Mouse (Mus musculus): ENCODE measurements around the gene Zpr1. TPM values are rescaled to one million over a fixed set of nuclear protein-coding genes. Genes with fewer than 3 reads are reported as not detected.
"Not testable (repeated sequence)": the region's sequence is repeated elsewhere in the genome, so short reads cannot be mapped to it uniquely, and the experiment has no call there.

Gene Zpr1
- polyA plus RNA-seq, 1 experiment from 2014 or later = 43.3 TPM

- Histone ChIP-seq H3K27ac (no peak overlapping the region), H3K4me2 (ENCODE audit: low read length) (no peak overlapping the region), H3K9me3 (replicated peaks; ENCODE audit: low read length) (no peaks in the 10 kb centered on the region), H3K4me3 (replicated peaks; ENCODE audit: low read depth, low read length) (no peak overlapping the region), H3K36me3 (ENCODE audit: insufficient read depth, low read length) (no peaks in the 10 kb centered on the region), H3K9ac (ENCODE audit: low read depth, low read length) (no peak overlapping the region), H3K27me3 (ENCODE audit: insufficient read depth, low read length) (no peaks in the 10 kb centered on the region), H3K4me1 (replicated peaks; ENCODE audit: insufficient read depth, low read length) (no peaks in the 10 kb centered on the region)
- 10% methylated on average over 7 of the region's 7 CpGs for WGBS
- TF ChIP-seq CTCF (IDR thresholded peaks at IDR 0.05; ENCODE audit: low read depth) = peak; percentile 65
- DNase-seq (ENCODE audit: low spot score) (peak; percentile 48), ATAC-seq (replicated peaks; ENCODE audit: low FRiP score, low read depth) (0 out of 2 replicates have a peak, but pooled peaks have one; percentile 12)
These were observed 36.3 kb downstream of the Zpr1 start for GRCm38 (mm10) chr9:46309121-46309520.

GRCm38 (mm10) chr9:46314507-46314906, 41.6 kb downstream of the Zpr1 start:
- 6% methylated on average over 4 of the region's 4 CpGs for WGBS
- peak; percentile 95 for TF ChIP-seq CTCF (IDR thresholded peaks at IDR 0.05; ENCODE audit: low read depth)
- no peaks in the 10 kb centered on the region for H3K27me3 ChIP-seq (ENCODE audit: insufficient read depth, low read length)
- H3K4me2 ChIP-seq (ENCODE audit: low read length) = no peak overlapping the region
- H3K27ac ChIP-seq = no peak overlapping the region
- no peaks in the 10 kb centered on the region for H3K4me1 ChIP-seq (replicated peaks; ENCODE audit: insufficient read depth, low read length)
- H3K9me3 ChIP-seq (replicated peaks; ENCODE audit: low read length) = no peaks in the 10 kb centered on the region
- ATAC-seq (replicated peaks; ENCODE audit: low FRiP score, low read depth) (0 out of 2 replicates have a peak, but pooled peaks have one; percentile 55), DNase-seq (ENCODE audit: low spot score) (peak; percentile 84)
- no peak overlapping the region for H3K4me3 ChIP-seq (replicated peaks; ENCODE audit: low read depth, low read length)
- no peaks in the 10 kb centered on the region for H3K36me3 ChIP-seq (ENCODE audit: insufficient read depth, low read length)
- no peak overlapping the region for H3K9ac ChIP-seq (ENCODE audit: low read depth, low read length)

GRCm38 (mm10) chr9:46314921-46315320, 42.1 kb downstream of the Zpr1 start:
- H3K9ac ChIP-seq (ENCODE audit: low read depth, low read length) = no peak overlapping the region
- no peaks in the 10 kb centered on the region for H3K27me3 ChIP-seq (ENCODE audit: insufficient read depth, low read length)
- TF ChIP-seq CTCF (IDR thresholded peaks at IDR 0.05; ENCODE audit: low read depth) = no peak
- ATAC-seq (replicated peaks; ENCODE audit: low FRiP score, low read depth) = no peak
- 39% methylated on average over 2 of the region's 2 CpGs for WGBS
- no peak for DNase-seq (ENCODE audit: low spot score)
- no peaks in the 10 kb centered on the region for H3K9me3 ChIP-seq (replicated peaks; ENCODE audit: low read length)
- H3K4me2 ChIP-seq (ENCODE audit: low read length) = no peak overlapping the region
- no peaks in the 10 kb centered on the region for H3K4me1 ChIP-seq (replicated peaks; ENCODE audit: insufficient read depth, low read length)
- H3K4me3 ChIP-seq (replicated peaks; ENCODE audit: low read depth, low read length) = no peak overlapping the region
- no peak overlapping the region for H3K27ac ChIP-seq
- H3K36me3 ChIP-seq (ENCODE audit: insufficient read depth, low read length) = no peaks in the 10 kb centered on the region

- no peak for TF ChIP-seq CTCF (IDR thresholded peaks at IDR 0.05; ENCODE audit: low read depth)
- H3K27ac ChIP-seq = no peak overlapping the region
- ATAC-seq (replicated peaks; ENCODE audit: low FRiP score, low read depth) (no peak), DNase-seq (ENCODE audit: low spot score) (no peak)
- H3K4me3 ChIP-seq (replicated peaks; ENCODE audit: low read depth, low read length) = no peak overlapping the region
- H3K4me1 ChIP-seq (replicated peaks; ENCODE audit: insufficient read depth, low read length) = no peaks in the 10 kb centered on the region
- 40% methylated on average over 11 of the region's 11 CpGs for WGBS
- H3K36me3 ChIP-seq (ENCODE audit: insufficient read depth, low read length) = no peaks in the 10 kb centered on the region
- no peak overlapping the region for H3K4me2 ChIP-seq (ENCODE audit: low read length)
- H3K9ac ChIP-seq (ENCODE audit: low read depth, low read length) = no peak overlapping the region
- H3K9me3 ChIP-seq (replicated peaks; ENCODE audit: low read length) = no peaks in the 10 kb centered on the region
- no peaks in the 10 kb centered on the region for H3K27me3 ChIP-seq (ENCODE audit: insufficient read depth, low read length)
These were observed 43.0 kb downstream of the Zpr1 start for GRCm38 (mm10) chr9:46315807-46316365.

GRCm38 (mm10) chr9:46316388-46316787, 43.5 kb downstream of the Zpr1 start:
- no peak for DNase-seq (ENCODE audit: low spot score)
- no peaks in the 10 kb centered on the region for H3K4me1 ChIP-seq (replicated peaks; ENCODE audit: insufficient read depth, low read length)
- H3K9ac ChIP-seq (ENCODE audit: low read depth, low read length) = no peak overlapping the region
- H3K4me3 ChIP-seq (replicated peaks; ENCODE audit: low read depth, low read length) = no peak overlapping the region
- H3K27ac ChIP-seq = no peak overlapping the region
- ATAC-seq (replicated peaks; ENCODE audit: low FRiP score, low read depth) = no peak
- no peaks in the 10 kb centered on the region for H3K36me3 ChIP-seq (ENCODE audit: insufficient read depth, low read length)
- no peaks in the 10 kb centered on the region for H3K27me3 ChIP-seq (ENCODE audit: insufficient read depth, low read length)
- WGBS = 29% methylated on average over 5 of the region's 5 CpGs
- TF ChIP-seq CTCF (IDR thresholded peaks at IDR 0.05; ENCODE audit: low read depth) = no peak
- no peaks in the 10 kb centered on the region for H3K9me3 ChIP-seq (replicated peaks; ENCODE audit: low read length)
- no peak overlapping the region for H3K4me2 ChIP-seq (ENCODE audit: low read length)

- no peak for DNase-seq (ENCODE audit: low spot score)
- TF ChIP-seq CTCF (IDR thresholded peaks at IDR 0.05; ENCODE audit: low read depth) = no peak
- WGBS = 72% methylated on average over 8 of the region's 8 CpGs
- H3K4me2 ChIP-seq (ENCODE audit: low read length) = no peak overlapping the region
- no peaks in the 10 kb centered on the region for H3K9me3 ChIP-seq (replicated peaks; ENCODE audit: low read length)
- no peaks in the 10 kb centered on the region for H3K27me3 ChIP-seq (ENCODE audit: insufficient read depth, low read length)
- no peak overlapping the region for H3K27ac ChIP-seq
- H3K4me1 ChIP-seq (replicated peaks; ENCODE audit: insufficient read depth, low read length) = no peaks in the 10 kb centered on the region
- no peak overlapping the region for H3K4me3 ChIP-seq (replicated peaks; ENCODE audit: low read depth, low read length)
- H3K9ac ChIP-seq (ENCODE audit: low read depth, low read length) = no peak overlapping the region
- no peak for ATAC-seq (replicated peaks; ENCODE audit: low FRiP score, low read depth)
- H3K36me3 ChIP-seq (ENCODE audit: insufficient read depth, low read length) = no peaks in the 10 kb centered on the region
These were observed 44.0 kb downstream of the Zpr1 start for GRCm38 (mm10) chr9:46316909-46317308.

GRCm38 (mm10) chr9:46317957-46318356, 45.1 kb downstream of the Zpr1 start:
- peak; percentile 22; the same call in 1 of the 2 replicates for TF ChIP-seq CTCF (IDR thresholded peaks at IDR 0.05; ENCODE audit: low read depth)
- no peak for DNase-seq (ENCODE audit: low spot score)
- Histone ChIP-seq H3K9me3 (replicated peaks; ENCODE audit: low read length) (no peaks in the 10 kb centered on the region), H3K4me2 (ENCODE audit: low read length) (no peak overlapping the region), H3K27ac (no peak overlapping the region), H3K4me3 (replicated peaks; ENCODE audit: low read depth, low read length) (no peak overlapping the region), H3K4me1 (replicated peaks; ENCODE audit: insufficient read depth, low read length) (no peaks in the 10 kb centered on the region), H3K36me3 (ENCODE audit: insufficient read depth, low read length) (no peaks in the 10 kb centered on the region), H3K27me3 (ENCODE audit: insufficient read depth, low read length) (no peaks in the 10 kb centered on the region), H3K9ac (ENCODE audit: low read depth, low read length) (no peak overlapping the region)
- 95% methylated on average over 3 of the region's 3 CpGs for WGBS
- ATAC-seq (replicated peaks; ENCODE audit: low FRiP score, low read depth) = no peak

- ATAC-seq (replicated peaks; ENCODE audit: low FRiP score, low read depth); H3K9me3 ChIP-seq (replicated peaks; ENCODE audit: low read length); H3K4me3 ChIP-seq (replicated peaks; ENCODE audit: low read depth, low read length); H3K27ac ChIP-seq; H3K27me3 ChIP-seq (ENCODE audit: insufficient read depth, low read length); H3K36me3 ChIP-seq (ENCODE audit: insufficient read depth, low read length); DNase-seq (ENCODE audit: low spot score); H3K4me1 ChIP-seq (replicated peaks; ENCODE audit: insufficient read depth, low read length); H3K9ac ChIP-seq (ENCODE audit: low read depth, low read length); H3K4me2 ChIP-seq (ENCODE audit: low read length): not testable (repeated sequence)
- 74% methylated on average over 6 of the region's 6 CpGs for WGBS
These were observed 47.0 kb downstream of the Zpr1 start, which contains the start of gene 4931429L15Rik for GRCm38 (mm10) chr9:46319886-46320285. Gene 4931429L15Rik (minus strand): TSS chr9:46319986.

All from kidney, postnatal 0 days (tissue).